Mouse (Mus musculus) lung, postnatal 36 days (tissue): ENCODE data around the gene Cul7.

Experiments
- DNase-seq: peaks from one replicate; pipeline ENCODE4 v3.0.0; 2022; ENCODE audit warnings: mixed read lengths

The Cul7 gene

DNA sequence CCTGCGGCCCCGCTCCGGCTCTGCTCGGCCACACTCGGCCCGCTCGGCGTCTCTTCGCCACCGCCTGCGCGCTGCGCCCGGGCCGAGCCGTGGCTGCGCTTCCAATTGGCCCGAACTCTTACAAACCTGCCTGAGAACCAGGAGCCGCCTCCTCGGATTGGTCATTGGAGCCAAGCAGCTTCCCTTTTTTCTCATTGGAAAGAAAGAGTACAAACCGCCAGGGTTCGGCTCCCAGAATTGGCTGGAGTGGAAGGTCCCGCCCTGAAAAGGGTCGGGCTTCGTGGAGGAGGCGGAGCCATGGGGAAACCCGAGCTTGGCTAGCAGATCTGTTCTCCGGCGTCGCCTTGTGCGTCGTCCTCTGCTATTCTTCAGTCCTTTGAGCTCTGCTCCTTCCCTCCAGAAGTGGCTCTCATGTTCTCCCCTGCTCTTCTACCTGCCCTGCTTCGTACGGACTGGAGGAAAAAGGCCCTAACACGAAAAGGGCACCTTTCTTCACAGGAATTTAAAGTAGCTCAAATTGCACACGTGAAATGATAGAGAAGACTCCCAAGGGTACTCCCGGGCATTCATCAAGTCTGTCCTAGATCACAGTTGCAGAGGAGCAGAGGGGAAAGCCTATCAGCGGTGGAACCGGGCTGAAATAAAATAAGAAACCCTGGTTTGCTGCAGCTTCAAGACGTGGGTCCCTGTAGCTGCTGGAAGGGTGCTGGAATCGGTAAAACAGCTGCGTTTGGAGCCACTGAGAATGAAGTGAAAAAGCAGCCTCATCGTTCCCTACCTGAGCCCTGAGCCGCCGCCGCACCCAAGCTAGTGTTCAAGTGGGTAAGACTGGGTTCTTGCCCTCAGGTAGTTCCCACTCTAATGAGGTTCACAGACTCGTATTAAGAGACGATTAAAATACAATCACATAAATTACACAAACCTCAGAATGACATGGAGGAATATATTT lies 55.0 kb downstream of the Cul7 start, which contains the start of gene Ppp2r5d:
Ppp2r5d (minus strand) TSS at position 225 of the 949 bp plus-strand sequence.
- peak; percentile 99 for DNase-seq

DNA sequence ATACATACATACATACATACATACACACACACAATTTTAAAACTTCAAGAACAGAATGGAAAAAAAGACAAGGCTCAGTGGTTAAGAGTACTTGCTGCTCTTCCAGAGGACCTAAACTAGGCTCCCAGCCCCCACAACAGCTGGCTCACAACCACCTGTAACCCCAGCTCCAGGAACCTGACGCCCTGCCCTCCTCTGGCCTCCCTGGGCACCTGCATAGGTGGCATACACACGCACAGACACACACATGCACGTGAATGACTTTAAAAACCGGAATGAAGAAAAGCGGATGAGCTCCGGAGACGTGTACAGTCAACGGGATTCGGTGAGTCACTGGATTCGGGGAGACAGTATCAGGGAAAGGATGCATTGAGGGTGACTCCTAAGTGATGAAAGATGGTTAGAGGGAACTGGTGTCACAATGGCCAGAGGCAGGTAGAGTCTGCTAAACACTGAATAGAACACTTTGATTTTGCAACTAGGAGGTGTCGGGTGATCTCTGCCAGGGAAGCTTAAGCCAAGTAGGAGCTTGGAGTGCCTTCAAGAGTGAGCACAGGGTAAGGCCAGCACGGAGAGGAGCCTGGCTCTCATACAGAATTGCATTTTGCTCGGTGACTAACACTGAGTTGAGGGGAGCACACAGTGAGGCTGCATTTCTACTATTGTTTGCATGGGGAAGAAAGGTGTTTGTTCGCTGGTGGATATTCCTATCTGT lies 56.4 kb downstream of the Cul7 start:
- peak; percentile 69 for DNase-seq

DNA sequence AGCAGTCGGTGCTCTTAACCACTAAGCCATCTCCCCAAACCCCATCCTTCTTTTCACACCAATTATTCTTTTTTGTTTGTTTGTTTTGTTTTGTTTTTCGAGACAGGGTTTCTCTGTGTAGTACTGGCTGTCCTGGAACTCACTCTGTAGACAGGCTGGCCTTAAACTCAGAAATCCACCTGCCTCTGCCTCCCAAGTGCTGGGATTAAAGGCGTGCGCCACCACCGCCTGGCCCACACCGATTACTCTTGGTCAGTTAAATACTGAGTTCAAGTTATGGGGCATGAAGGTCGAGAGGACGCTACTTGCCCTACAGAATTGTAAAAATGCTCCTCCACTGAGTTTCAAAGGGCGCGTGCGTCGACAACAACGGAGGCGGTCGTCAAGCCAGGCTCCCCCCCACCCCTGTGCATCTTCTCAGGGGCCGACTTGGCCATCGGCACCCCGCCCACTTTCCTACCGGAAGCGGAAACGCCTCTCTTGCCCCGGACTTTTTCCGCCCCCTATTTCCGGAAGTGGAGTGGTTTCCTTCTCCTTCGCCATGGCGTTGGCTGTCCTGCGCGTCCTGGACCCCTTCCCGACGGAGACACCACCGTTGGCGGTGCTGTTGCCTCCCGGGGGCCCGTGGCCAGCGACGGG lies 60.9 kb downstream of the Cul7 start, which contains the start of gene Pex6:
Pex6 (plus strand) TSS at position 505 of the 639 bp plus-strand sequence.
- peak; percentile 96 for DNase-seq

DNA sequence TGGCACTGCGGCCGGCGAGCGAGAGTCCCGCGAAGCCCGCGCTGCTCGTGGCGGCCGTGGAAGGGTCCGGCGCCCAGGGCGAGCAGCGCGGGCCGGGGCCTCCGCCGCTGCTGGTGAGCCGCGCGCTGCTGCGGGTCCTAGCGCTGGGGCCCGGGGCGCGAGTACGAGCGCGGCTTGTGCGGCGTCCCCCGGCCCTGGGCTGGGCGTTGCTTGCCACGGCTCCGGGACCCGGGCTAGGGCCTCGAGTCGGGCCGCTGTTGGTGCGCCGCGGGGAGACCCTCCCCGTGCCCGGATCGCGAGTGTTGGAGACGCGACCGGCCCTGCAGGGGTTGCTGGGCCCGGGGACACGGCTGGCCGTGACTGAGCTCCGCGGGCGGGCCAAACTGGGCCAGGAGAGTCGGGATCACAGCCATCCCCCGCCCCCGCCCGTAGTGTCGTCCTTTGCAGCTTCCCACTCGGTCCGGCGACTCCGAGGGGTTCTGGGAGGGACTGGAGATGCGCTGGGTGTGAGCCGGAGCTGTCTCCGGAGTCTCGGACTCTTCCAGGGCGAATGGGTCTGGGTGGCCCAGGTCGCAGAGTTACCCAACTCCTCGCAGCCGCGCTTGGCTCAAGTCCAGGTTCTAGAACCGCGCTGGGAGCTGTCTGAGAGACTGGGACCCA lies 61.6 kb downstream of the Cul7 start:
- DNase-seq, result peak; percentile 43

DNA sequence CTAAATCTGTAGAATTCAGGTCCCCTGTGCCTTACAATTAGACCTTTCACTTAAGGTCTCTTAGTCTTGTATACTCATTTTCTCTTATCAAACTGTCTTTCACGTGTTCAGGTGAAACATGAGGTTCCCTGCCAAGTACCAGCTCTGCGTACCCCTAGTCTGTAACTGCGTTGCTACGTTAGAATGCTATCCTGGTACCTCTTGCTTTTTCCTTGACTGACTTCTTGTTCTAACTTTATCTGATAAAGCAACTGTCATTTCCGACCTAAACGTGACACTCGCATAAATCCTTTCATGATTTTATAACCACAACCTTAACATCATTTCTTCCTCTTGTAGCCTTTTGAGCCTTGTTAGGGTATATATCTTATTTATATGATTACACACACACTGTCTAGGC lies 62.3 kb downstream of the Cul7 start:
- DNase-seq, result no peak

DNA sequence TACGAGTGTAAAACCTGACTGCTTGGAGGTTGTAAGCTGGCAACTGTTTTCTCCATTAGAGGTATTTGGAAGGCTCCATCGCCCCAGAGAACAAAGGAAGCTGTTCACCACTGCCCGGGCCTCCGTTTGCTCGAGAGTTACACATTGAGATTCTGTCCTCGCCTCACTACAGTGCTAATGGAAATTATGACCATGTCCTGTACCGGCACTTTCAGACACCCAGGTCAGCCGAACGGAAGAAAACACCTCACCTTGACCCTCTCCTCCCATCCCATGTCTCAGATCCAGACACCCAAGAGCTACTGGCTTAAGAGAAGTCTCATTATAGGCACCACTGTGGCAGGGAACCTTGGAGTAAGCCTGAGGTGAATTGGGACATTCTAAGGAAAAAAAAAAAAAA lies 63.7 kb downstream of the Cul7 start:
- no peak for DNase-seq
